15 mouse cellular contexts compared by ENCODE assay signal in the genomic region with DNA sequence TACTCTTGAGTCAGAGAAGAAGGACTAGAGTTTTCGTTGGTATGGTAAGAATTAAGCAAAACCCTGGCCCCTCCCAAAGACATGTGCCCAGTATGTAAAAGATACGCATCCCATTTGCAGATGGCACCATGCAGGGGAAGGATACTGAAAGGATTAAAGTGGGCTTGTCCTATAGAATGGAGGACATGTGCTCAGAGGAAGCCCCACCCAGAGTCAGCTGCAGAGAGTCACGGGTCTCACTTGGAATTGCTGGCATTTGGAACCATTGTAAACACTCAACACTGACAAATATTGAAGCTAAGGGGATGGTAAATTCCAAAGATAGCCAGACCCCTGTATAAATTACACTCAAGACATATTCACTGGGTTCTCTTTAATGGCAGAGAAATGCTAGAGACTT.
"Had no signal": no experiment of that assay in that cellular context is flagged by ENCODE, and none has a peak within 500 bp of the region (broad histone marks: within the 10 kb centered on the region; RNA-seq: fewer than 3 reads in every experiment).

No protein-coding gene starts in this region.

- DNase-seq: kidney, adult 2 months; kidney, postnatal 25 days; layer of hippocampus, adult 9-11 months; liver, postnatal 0 days; lung, postnatal 36 days; midbrain, embryonic 14.5 days; thymus, adult 18-20 months; thymus, postnatal 36 days had no signal

- H3K27ac ChIP-seq: kidney, postnatal 0 days; layer of hippocampus, adult 2 months; limb, embryonic 15.5 days; liver, embryonic 14.5 days had no signal

- H3K4me1 ChIP-seq: limb, embryonic 15.5 days had no signal

- H3K9me3 ChIP-seq: limb, embryonic 15.5 days had no signal

- H3K9ac ChIP-seq: limb, embryonic 15.5 days; liver, embryonic 14.5 days; liver, postnatal 0 days had no signal

- H3K4me3 ChIP-seq: layer of hippocampus, adult 2 months; limb, embryonic 15.5 days had no signal

- ATAC-seq: intestine, postnatal 0 days; liver, postnatal 0 days had no signal

- H3K4me2 ChIP-seq: limb, embryonic 15.5 days; liver, embryonic 11.5 days; midbrain, embryonic 11.5 days had no signal

- H3K36me3 ChIP-seq: limb, embryonic 15.5 days had no signal

- H3K27me3 ChIP-seq: limb, embryonic 15.5 days had no signal
